Mouse (Mus musculus): ENCODE measurements around the gene Alpl. TPM values are rescaled to one million over a fixed set of nuclear protein-coding genes. Genes with fewer than 3 reads are reported as not detected.

Alpl gene
- total RNA-seq, 2 experiments from 2014 or later: 0.09 TPM; not detected in 1

GRCm38 (mm10) chr4:137801196-137801595, 5.0 kb upstream of the Alpl start:
- ATAC-seq (ENCODE audit: poor library complexity, severe bottlenecking): no peak

GRCm38 (mm10) chr4:137800324-137800723, 4.1 kb upstream of the Alpl start:
- ATAC-seq (ENCODE audit: poor library complexity, severe bottlenecking): no peak

GRCm38 (mm10) chr4:137797038-137797437, 854 bp upstream of the Alpl start:
- ATAC-seq (ENCODE audit: poor library complexity, severe bottlenecking): no peak

DNA sequence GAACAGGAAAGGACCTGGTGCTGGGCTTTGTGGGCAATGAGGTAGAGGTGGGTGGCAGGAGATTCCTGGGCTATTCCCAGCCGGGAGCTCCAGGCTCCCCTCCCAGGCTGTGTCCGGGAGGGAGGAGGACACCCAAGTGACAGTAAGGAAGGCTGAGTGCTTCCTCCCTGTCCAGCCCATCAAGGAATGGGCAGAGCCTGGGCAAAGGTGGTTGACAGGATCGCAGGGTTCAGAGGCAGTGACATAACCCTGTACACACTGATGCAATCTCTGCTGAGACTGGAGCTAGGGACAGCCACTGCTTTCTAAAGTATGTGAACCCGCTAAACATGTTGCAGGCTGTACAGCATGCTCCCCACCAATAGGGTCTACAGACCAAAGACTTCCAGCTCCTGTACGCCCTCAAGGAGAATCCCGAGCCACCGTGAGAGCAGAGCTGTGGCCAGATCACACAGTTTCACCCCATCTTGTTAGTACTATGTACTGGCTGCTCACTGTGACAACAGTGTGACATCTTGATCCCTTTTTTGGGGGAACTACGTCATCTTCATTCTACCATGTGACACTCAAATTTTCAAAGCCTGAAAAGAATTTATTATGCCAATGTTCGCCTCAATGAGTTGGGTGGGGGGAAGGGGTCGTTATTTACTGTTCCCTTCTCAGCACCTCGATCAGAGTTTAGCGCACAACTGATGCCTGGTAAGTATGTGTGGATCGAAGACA, 1.8 kb downstream of the Alpl start:
- no peak for ATAC-seq (ENCODE audit: poor library complexity, severe bottlenecking)

DNA sequence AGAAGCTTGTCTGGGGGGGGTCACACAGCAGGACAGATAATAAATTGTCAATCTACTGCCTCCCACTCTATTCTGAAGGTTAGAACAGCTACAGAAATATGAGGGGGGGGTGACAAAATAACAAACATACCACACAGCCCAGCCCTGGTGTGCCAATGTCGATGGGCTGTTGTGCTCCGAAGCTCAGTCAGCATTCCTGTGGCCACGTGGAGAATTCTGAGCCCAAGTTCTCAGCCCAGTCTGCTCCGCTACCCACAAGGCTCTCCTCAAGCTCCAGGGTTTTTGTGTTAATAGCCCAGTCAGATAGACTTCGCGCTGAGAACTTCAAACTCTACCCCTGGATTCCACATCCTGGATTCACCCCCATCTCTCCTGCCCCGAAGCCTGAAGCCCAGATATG, 2.6 kb downstream of the Alpl start:
- no peak for ATAC-seq (ENCODE audit: poor library complexity, severe bottlenecking)

DNA sequence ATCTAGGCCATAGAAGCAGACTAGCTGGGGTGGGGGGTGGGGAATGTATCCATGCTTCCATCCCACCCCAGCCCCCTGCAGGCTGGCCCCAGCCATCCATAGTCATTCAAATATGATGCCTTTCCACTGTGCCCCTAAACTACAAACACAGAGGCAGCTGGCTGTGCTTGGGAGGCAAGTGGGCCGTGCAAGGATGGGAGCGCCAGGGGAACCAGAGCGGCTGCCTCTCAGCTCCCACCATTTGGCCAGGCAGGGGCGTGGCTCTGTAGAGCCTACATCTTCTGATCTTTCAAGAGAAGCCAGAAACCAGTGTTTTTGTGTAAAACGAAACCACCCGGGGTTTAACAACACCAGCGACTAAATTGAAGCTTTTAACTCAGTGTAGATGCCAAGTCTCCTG, 4.7 kb downstream of the Alpl start:
- no peak for ATAC-seq (ENCODE audit: poor library complexity, severe bottlenecking)

DNA sequence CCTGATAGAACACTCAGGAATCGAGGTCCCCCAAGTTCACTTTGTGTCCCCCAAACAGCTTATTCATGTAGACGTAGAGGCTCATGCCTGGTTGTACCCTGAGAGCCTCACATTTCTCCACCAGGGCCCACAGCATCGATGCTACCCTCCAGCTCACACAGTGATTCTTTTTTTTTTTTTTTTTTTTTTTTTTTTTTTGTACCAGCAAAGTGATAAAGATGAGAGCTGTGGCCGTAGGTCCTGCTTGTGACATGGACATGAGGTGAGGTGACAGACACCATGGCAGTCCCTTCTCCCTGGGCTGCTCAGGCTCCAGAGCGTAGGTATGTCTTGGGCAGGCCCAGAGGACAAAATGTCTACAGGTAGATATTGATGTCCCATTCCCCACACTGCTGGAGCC, 5.2 kb downstream of the Alpl start:
- no peak for ATAC-seq (ENCODE audit: poor library complexity, severe bottlenecking)

DNA sequence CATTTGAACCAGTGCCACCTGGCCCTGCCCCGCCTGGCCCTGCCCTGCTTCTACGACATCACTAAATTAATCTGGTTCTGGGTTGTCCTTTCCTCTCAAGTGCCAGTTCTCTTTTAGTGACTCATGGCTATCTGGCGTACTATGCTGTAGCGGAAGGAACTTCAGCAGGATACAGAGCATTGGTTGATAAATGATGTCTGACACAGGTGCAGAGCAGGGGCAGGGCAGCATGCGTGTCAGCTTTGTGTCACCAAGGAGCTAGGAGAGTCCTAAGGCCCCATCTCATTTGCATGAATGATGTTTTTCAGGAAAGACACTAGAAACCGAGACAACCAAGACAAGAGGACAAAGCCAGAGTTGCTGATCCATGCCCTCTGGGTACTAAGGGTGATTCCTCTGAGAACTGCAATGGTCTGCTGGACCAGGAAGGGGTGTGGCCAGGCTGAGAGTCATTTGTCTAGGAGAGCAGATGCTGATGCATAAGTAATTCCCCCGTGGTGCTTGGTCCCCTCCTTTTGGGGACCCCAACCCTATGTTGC, 7.6 kb downstream of the Alpl start:
- ATAC-seq (ENCODE audit: poor library complexity, severe bottlenecking): no peak

DNA sequence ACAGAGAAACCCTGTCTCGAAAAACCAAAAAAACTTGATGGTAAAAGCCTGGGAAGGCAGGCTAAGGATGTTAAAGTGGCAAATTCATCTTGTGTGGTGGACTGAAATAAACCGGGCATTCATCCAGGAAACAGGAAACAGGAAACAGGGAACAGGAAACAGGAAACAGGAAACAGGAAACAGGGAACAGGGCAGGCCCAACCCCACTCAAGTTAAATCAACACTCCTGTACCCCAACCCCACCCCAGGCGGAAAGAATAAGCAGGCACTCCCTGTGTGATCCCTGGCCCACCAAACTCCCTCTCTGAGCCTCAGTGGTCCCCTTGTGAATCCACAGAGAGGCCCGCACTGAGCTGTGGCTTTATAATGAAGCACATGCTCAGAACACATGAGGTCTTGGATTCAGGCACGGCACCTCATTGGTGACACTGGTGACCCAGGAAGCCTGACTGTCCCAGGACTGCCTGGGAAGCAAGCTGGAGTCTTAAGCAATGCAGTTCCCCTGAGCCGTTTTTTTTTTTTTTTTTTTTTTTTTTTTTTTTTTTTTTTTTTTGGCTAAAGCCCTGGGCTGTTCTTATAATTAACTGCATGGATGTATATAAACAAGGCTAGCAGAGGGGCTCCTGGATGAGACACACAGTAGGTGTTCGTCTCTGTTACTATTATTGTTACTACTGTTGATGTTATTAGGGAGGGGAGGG, 8.4 kb downstream of the Alpl start:
- ATAC-seq (ENCODE audit: poor library complexity, severe bottlenecking): no peak

GRCm38 (mm10) chr4:137786488-137786887, 9.7 kb downstream of the Alpl start:
- ATAC-seq (ENCODE audit: poor library complexity, severe bottlenecking): no peak

DNA sequence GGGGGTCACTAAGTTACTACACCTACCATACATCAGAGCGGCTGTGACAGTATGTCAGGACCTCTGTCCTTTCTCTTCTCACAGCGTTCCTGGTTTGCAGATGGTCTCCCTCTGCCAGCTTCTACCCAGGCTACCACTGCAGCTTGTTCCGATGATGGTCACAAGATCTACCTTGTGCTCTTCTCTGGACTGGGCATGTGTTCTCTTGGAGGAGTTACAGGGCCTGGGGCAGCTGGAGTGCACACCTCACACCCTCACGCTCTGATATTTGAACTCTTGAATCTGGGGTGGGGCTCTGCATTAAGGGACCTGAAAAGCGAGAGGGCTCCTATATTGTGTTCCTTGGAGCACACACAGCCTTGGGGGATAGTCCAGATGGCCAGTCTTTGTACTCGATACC, 10.9 kb downstream of the Alpl start:
- ATAC-seq (ENCODE audit: poor library complexity, severe bottlenecking): no peak

DNA sequence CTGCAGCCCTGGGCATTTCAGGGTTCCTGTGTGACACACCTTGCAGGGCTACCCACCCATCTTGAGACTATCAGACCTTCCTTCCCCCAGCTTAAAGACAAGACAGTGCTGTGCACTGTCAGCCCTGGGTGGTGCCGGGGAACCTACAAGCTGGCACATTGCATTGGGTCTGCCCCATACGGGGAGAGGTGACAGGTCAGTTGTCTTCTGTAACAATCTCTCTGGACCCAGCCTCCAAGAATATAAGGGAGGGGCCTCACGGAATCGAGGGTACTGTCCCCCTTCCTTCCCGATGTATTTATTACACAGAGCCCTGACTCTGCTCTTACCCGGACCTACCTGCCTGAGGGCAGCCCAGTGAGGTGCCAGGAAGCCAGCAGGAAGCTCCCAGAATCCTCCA, 11.4 kb downstream of the Alpl start:
- no peak for ATAC-seq (ENCODE audit: poor library complexity, severe bottlenecking)

DNA sequence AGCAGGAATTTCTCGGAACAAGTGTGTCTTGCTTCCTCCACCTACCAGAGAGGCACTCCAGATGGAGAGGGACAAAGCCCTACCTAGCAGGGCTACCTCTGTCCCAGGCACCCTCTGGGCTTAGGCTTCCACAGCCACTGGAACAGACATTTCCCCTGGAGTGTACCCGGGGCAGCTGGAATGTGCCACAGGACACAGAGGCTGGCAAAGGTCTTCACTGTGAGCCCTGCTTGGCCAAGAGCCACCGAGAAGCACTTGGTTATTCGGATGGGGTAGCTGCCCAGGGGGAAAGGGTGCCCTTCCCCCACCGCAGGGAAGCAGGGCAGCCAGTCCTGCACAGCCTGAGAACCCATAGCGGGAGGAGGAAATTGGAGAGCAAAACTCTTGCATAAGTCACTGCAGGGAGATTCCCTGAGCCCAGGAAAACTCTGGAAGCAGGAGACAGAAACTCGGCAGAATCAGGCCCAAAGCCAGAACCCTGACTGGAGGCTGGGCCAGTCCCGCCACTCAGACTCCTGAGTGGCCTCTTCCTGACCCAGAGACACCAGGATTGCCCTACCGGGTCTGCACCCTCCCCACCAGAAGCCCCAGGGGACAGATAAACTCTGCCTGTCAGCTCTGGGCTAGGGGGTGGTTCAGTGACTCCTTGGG, 12.5 kb downstream of the Alpl start:
- no peak for ATAC-seq (ENCODE audit: poor library complexity, severe bottlenecking)

- ATAC-seq (ENCODE audit: poor library complexity, severe bottlenecking): no peak
Measured at GRCm38 (mm10) chr4:137781949-137782348, 14.2 kb downstream of the Alpl start.

GRCm38 (mm10) chr4:137780986-137781385, 15.2 kb downstream of the Alpl start:
- ATAC-seq (ENCODE audit: poor library complexity, severe bottlenecking): no peak

- no peak for ATAC-seq (ENCODE audit: poor library complexity, severe bottlenecking)
Measured at GRCm38 (mm10) chr4:137778397-137779184, 17.6 kb downstream of the Alpl start.

DNA sequence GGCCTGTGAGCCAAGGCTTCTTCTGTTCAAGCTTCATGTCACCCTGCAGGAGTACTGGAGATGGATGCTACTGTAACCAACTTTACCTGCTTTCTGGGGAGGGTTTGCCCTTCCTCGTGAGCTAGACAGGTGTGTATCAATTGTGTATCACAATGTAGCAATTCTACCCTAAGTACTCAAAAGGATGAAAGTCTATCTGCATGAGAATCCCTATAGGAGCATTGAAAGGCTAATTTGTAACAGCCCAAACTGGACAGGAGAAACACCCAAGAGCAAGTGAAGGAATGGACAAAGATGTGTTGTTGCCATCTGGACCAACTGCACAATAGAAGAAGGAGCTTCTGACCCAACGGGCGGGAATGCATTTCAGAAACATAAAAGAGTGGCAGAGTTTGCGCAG, 18.3 kb downstream of the Alpl start:
- ATAC-seq (ENCODE audit: poor library complexity, severe bottlenecking): no peak

DNA sequence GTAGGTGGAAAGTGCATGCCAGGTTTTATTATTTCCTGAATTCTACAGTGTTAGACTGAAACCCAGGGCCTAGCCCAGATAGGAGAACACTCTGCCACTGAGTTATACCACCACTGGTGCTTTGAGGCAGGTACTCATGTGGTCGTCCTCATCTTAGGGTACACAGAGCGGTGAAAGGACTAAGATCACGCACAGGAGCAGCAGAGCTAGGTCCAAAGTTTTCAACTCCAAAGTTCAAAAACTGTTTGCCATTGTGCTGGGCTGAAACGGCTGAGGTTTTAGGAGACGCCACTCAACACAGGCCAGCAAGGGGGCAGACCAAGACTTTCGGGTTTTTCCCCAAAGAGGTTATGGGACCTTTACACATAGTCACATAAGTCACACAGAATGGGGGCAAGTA, 21.7 kb downstream of the Alpl start:
- no peak for ATAC-seq (ENCODE audit: poor library complexity, severe bottlenecking)

GRCm38 (mm10) chr4:137774013-137774412, 22.2 kb downstream of the Alpl start:
- no peak for ATAC-seq (ENCODE audit: poor library complexity, severe bottlenecking)

GRCm38 (mm10) chr4:137773369-137773899, 22.8 kb downstream of the Alpl start:
- ATAC-seq (ENCODE audit: poor library complexity, severe bottlenecking): no peak
